Mouse (Mus musculus): ENCODE data around the gene Psat1. TPM values are rescaled to one million over a fixed set of nuclear protein-coding genes. Genes with fewer than 3 reads are reported as not detected.

The Psat1 gene
- polyA plus RNA-seq (2012; rRNA removed; ENCODE audit: low replicate concordance) = 36.2 and 77.8 TPM in 2 replicates

GRCm38 (mm10) chr19:15947237-15947636 is at the start of gene Psat1:
TSS of gene Psat1 (minus strand) at chr19:15947337.

GRCm38 (mm10) chr19:15984449-15985171 is 37.5 kb upstream of the Psat1 start, which contains the start of gene Cep78:
TSS of gene Cep78 (minus strand) at chr19:15984989.

Other genes with a start within 250 kb of the Psat1 start
- gene Cep78, start 37.7 kb upstream of the Psat1 start, polyA plus RNA-seq (2012; rRNA removed; ENCODE audit: low replicate concordance) = 3.0 and 4.7 TPM in 2 replicates
- gene Gnaq, start 185.5 kb upstream of the Psat1 start, polyA plus RNA-seq (2012; rRNA removed; ENCODE audit: low replicate concordance) = 22.1 and 23.3 TPM in 2 replicates